Mouse (Mus musculus) kidney, postnatal 25 days (tissue): Measurements from ENCODE around the gene Fam180a.
"Not testable (repeated sequence)": the region's sequence is repeated elsewhere in the genome, so short reads cannot be mapped to it uniquely, and the experiment has no call there.

Source experiments
- DNase-seq, 2 experiments: peaks; one replicate each; pipeline ENCODE4 v3.0.0; 2021; ENCODE audit warnings: mixed read lengths in 2 of 2

The Fam180a gene

GRCm38 (mm10) chr6:35326111-35326515, at the start of gene Fam180a:
Gene Fam180a, minus strand, starts transcription at chr6:35326141.
- peak; percentile 43 to 56 for DNase-seq

DNA sequence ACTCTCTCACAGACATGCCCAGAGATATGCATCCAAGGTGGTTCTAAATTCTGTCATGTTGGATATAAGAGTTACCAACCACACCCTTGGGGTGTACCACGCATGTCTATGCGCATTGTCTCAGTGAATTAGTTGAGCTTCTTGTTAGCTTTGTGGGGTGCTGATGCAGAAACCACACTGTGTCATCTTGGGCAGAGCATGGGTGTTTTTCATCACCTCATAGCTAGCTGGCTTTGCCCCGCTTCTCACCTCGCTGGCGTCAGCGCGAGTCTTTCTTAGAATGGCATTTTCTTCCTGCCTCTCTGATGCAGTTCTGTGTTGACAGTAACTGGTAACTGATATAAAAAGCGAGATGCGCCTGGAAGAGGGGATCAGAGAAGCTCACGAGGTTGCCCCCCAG, 48.1 kb upstream of the Fam180a start:
- peak in 1 of 2 experiments; percentile 11 for DNase-seq

DNA sequence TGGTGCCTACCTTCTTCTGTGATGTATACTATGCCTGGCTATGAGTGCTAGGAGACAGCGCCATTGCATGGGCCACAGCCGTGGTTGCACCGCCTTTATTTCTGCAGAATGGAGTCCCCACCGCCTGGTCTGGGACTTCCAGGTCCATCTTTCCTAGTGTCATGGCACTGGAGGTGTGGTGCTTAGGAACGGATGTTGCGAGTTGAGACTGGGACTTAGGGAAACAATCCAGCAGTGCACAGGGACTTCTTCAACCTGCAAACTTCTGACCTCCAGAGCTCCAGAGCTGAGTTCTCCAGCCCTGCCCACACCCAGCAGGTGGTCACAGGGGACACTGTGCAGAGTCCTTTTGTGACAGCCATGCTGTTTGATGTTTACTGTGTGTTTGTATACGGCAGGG, 44.4 kb upstream of the Fam180a start:
- DNase-seq, result no peak

DNA sequence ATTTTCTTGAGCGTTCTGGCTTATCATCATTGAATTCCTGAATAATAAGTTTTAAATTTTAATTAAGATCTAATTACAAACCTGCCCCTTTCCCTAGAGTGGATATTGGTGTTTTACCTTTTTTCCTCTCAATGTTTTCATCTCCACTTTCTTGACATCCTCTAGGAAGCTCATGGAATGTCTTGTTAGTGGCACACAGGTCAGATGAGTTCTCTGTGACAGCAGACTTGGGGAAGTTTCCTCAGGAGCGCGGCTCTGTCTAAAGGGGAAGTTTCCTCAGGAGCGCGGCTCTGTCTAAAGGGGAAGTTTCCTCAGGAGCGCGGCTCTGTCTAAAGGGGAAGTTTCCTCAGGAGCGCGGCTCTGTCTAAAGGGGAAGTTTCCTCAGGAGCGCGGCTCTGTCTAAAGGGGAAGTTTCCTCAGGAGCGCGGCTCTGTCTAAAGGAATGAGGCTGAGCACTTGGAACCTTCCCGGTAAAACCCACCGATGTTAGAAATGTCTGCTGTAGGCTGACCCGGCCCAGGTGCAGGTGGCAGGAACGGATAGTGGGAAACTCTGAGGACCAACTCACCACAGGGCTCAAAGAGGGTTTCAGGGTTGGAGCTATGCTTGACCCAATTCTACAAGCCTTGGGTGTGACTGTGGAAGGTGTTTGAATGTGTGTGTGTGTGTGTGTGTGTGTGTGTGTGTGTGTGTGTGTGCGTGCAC, 43.8 kb upstream of the Fam180a start:
- DNase-seq, result not testable (repeated sequence)

DNA sequence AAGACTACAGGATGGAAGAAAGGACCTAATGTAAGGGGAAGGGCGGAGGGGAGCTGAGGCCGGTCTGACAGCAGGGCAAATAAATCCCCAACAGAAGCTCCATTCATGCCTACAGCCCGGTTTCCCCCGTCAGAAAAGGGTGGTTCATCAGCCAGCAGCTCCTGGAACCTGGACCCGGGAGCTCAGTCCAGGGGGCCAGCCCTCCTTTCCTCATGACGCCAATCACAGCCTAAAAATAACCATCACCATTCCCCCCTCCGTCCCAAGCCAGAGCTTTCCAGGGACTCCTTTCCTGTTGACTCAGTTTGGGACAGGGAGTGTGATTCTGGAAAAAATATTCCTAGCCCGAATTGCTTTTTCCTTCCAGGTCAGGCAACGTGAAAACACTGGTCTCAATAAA, 36.7 kb upstream of the Fam180a start:
- peak in 1 of 2 experiments; percentile 44 for DNase-seq

- no peak for DNase-seq
Observed at GRCm38 (mm10) chr6:35355320-35355719, 29.4 kb upstream of the Fam180a start.

GRCm38 (mm10) chr6:35354622-35354998, 28.7 kb upstream of the Fam180a start:
- peak in 1 of 2 experiments; percentile 7 for DNase-seq

- peak in 1 of 2 experiments; percentile 26 for DNase-seq
Observed at GRCm38 (mm10) chr6:35353846-35354621, 28.1 kb upstream of the Fam180a start.

DNA sequence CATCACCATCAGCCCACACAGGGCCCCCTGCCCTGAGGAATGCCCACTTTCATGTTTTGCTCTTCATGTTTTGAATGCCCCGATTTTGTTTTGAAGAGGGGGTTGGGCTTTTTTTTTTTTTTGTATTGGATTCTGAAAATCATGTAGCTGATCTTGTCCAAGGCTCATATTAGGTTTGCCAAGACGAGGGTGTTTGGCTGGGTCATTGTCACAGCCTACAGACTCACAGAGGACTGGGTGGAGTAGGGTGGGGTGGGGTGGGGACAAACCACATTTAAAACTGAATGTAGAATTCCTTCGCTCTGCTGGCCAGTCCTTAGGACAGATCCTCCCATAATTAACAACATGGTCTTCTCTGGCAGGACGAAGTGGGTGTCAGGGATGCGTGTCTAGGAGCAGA, 27.5 kb upstream of the Fam180a start:
- no peak for DNase-seq

GRCm38 (mm10) chr6:35352867-35353266, 26.9 kb upstream of the Fam180a start:
- DNase-seq, result peak in 1 of 2 experiments; percentile 27

DNA sequence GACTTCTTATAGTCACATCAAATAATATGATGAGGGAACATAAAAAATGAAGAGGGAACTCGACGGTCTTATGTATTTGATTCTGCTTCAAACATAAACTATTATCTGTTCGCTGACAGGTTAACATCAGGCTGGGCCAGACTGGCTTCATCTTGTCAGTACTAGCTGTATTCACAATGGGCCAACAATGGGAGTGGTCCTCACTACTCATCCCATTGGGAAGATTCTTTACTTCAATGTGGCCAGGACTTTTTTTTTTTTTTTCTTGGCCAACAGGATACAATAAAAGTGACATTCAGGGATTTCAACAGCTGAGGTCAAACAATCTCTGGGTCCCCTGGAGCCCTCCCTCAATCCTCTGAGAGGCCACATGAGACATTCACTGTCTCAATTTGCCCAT, 25.9 kb upstream of the Fam180a start:
- DNase-seq, result no peak

DNA sequence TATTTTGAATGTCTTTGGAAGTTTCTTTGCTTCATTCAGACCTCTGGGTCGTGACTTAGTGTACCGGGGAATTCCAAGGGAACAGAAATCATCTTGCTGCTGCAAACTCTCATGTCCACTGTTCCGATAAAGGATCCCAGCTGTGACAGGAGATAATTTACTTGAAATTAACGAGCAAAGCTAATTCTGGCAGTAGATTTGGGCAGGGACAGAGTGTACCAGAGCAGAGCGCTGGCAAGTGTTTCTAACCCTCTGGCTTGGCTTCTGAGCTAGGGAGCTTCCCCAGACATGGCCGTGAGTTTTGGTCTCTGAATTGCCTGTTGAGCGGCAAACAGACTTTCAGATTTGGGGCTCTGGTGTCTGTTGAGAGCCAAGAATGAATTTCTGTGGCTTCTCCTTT, 23.8 kb upstream of the Fam180a start:
- DNase-seq, result peak; percentile 28 to 61

- DNase-seq, result no peak
Observed at GRCm38 (mm10) chr6:35338640-35339039, 12.7 kb upstream of the Fam180a start.

GRCm38 (mm10) chr6:35337836-35338235, 11.9 kb upstream of the Fam180a start:
- no peak for DNase-seq

- DNase-seq, result peak; percentile 21 to 61
Observed at GRCm38 (mm10) chr6:35335452-35335851, 9.5 kb upstream of the Fam180a start.

GRCm38 (mm10) chr6:35334278-35334677, 8.3 kb upstream of the Fam180a start:
- DNase-seq, result no peak

DNA sequence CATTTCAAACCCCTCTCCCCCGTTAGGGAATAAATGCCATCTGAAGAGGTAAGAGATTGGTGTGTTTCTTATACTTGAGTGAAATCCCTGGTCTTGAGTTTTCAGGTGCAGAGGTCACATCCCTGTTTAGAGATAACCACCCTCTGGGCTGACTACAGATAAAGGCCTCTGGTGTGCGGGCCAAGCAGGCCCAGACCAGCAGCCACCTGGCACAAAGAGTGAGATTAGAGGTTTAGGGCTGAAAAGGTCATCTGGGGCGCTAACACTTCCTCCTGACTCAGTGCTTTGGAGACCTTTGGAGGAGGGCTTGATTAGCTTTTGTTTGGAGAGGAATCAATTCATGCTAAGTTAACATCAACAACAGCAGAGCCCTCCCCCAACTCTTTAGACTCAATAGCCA, 7.7 kb upstream of the Fam180a start:
- no peak for DNase-seq

DNA sequence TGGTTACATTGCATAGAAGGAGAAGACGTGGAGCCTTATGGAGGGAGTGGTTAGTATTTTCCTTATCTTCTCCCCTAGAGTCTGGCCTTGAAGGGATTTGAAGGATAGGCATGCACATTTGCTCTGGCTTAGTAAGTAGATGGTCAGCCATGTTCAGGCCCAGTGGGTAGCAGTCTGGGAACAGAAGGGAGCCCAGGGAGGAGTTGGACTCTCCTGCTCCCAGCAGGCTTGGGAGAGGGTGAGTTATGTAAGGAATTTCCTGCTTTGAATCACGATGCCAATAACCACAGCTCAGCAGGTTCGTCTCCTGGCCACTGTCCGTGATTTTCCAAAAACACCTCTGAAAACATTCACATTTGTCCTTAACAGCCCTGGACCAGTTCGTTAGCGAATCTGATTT, 4.9 kb upstream of the Fam180a start:
- no peak for DNase-seq

DNA sequence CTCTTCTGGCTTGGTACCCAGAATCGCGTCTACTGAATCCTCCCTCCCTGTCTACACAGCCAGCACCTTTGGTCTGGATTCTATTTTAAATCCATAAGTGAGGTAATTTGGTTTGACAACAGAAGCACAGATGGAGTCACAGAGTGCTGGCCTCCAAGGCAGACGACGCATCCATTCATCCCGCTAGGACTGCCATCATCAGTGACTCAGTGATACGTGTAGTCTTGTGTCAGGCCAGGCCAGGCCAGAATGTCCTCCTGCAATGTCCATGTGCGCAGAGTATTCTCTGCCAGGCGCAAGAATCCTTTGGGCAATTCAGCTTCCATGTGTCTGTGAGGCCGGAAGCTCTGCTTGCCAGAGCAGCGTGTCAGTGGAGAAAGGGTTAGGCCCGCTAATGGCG, 4.0 kb upstream of the Fam180a start:
- no peak for DNase-seq

DNA sequence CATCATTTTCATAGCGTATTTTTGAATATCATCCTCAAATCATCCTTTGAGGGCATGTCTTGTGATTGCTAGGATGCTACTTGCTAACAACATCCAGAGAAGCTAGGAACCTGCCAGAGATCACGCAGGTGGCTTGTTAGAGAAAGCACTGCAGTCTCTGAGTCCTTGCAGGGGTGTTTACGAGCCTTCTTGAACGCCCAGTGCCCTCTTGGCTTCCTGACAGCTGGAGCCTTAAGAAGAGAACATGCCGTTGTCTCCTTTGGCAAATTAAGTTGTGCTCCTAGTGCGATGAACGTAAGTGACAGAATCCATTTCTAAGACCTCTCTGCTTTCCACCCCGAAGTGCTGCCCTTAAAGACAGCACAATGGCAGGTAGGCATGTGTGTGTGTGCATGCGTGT, 1.6 kb downstream of the Fam180a start:
- no peak for DNase-seq

DNA sequence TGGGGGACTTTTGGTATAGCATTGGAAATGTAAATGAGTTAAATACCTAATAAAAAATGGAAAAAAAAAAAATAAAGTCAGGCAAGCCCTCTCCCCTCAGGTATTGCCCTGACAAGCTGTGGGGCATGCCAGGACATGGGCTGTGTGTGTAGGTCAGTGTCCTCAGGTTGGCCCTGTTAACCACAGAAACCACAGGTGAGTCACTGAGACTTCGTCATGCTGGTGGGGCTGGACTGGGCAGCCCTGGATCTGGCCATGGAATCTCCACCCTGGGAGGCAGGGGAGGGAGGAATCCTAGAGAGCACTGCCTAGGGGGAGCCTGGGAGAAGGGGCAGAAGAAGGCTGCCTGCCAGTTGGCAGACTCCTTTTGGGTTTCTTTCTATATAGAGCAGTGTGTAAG, 2.9 kb downstream of the Fam180a start:
- DNase-seq, result no peak

- DNase-seq, result peak in 1 of 2 experiments; percentile 57
Observed at GRCm38 (mm10) chr6:35321105-35321504, 4.8 kb downstream of the Fam180a start.

- no peak for DNase-seq
Observed at GRCm38 (mm10) chr6:35319850-35320249, 6.1 kb downstream of the Fam180a start.

GRCm38 (mm10) chr6:35313520-35313919, 12.4 kb downstream of the Fam180a start:
- no peak for DNase-seq
